Mouse (Mus musculus) hindlimb bud, embryonic 11.5 days (tissue): ENCODE data around the gene Tpcn1.

Experiments
- DNase-seq: peaks from one replicate; pipeline ENCODE4 v3.0.0-alpha.2; 2012; ENCODE audit warnings: low read depth, low spot score; ENCODE audit errors: extremely low spot score

The Tpcn1 gene

GRCm38 (mm10) chr5:120579898-120580626 lies 8.4 kb downstream of the Tpcn1 start:
- no peak for DNase-seq

DNA sequence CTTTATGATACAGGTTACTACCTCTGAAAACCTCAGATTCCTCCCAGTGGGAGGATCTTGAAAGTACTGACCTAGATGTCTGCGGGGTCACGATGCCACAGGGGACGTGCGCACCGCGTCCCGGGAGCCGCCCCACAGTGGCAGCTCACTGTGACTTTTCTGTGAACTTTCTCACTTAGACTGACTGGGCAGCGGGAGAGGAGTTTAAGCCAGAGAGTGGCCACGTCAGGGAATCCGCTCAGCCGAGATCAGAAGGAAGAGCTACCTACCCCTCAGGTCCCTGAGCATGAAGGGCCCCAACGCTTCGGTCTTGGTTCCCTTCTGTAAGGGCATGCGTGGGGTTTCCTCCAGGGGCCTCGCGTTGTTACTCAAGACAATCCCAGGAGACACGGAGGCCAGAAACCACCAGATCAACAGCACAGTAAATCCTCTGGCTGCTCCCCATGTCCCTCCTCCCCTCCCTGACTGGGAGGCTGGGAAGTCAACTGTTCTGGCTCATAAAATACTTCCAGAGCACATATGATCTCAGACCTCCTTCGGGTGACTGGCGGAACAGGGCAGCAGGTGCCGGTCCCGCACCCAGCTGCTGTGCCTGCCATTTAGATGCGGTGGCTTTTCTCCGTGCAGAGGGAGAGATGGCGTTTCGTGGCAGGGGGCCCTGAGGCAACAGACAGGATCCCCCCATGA lies 9.1 kb downstream of the Tpcn1 start:
- DNase-seq = no peak

DNA sequence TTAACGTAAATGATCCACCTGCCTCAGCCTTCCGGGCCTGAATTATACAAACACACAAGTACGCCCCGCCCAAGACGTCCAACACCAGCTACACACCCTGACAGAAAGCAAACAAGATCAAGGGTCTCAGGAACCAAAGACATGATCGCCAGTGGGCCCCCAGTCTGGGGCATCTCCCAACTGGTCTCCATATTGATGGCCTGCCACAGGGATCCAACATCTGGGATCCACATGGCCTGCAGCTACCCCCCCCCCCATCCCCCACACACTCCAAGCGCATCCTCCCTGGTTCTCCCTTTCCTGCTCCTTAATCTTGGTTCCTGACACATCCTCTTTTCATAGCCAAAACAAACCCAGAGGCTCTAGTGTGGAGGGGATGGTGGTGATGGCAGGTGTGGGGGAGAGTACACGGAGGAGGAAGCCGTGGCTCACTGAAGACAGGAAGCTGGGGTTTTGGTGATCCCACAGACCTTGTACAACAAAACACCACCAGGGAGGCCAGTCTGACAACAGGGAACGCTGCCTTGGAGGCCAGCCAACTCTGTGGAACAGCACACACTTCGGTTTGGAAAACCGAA lies 9.9 kb downstream of the Tpcn1 start:
- DNase-seq = no peak

DNA sequence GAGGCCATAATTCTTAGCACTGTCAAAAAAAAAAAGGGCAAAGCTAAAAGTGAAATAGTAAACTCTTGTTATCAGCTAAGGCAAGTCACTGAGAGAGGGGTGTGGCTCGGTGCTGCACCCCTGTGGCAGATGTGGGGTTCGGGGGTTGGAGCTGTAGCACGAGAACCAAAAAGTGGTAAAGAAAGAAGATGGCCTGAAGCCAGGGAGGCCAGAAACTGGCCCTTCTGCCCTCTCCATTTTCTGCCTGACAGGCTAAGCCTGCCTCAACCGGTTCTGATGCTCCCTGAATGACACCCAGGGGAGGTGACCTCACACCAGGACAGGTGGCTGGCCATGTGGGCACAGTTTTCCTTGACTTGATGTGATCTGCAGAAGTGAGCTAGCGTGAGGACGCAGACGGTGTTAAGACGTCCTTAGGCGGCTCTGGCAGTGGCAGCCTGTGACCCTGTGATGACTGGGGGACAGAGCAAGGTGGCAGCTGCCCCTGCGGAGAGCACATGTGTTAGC lies 10.5 kb downstream of the Tpcn1 start:
- no peak for DNase-seq

GRCm38 (mm10) chr5:120576781-120577301 lies 11.6 kb downstream of the Tpcn1 start:
- DNase-seq = no peak

DNA sequence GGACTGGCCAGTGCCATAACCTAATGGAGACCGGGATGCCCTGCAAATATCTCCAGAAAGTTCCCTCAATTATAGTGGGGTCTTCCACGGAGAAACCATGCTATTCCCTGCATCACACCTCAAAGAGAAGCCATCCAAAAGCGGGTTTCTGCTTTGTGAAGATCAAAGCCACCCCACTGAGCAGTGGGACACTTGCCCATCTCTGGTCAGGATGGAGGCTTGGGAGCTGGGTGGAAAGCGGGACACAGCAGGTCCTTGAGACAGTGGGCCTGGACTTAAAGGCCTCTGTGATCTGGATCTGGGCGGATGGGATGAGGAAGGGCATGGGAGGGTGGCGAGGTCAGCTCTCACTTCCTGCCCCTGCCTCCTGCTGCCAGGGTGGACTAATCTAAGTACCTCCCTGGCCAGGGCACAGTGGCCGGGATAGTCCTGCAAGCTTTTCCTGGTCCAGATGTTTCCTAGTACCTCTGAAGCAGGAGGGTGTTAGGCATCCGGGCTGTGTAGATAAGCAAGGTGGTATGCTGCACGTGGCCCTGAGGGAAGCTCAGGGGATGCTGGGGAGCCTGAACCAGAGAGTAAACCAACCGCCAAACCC lies 13.9 kb downstream of the Tpcn1 start:
- no peak for DNase-seq

GRCm38 (mm10) chr5:120571056-120571740 lies 17.3 kb downstream of the Tpcn1 start:
- no peak for DNase-seq

DNA sequence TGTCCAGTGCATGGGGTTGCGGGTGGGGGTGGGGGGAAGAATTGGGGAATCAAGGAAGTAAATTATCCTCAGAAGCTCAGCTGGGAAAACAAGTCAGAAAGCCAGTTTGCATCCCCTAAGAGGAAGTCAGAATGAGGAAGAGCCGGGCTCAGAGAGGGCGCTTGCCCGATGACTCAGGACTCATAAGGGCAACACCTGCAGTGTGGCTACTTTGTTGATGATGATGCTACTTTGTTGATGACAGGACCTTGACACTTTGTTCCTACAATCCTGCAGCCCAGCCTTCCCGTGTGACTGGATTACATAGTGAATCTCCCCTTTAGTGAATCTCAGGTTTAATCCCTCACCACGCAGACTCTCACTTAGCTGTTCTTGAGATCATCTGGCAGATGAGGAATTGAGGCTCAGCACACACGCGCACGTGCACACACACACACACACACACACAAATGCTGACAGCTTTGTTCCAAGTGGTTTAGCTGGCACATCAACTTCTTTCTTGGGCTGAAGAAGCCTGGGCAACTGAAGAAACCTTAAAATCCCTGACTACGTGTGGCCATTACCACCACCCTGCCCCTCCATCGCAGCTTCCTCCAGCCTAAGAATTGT lies 18.1 kb downstream of the Tpcn1 start:
- no peak for DNase-seq

DNA sequence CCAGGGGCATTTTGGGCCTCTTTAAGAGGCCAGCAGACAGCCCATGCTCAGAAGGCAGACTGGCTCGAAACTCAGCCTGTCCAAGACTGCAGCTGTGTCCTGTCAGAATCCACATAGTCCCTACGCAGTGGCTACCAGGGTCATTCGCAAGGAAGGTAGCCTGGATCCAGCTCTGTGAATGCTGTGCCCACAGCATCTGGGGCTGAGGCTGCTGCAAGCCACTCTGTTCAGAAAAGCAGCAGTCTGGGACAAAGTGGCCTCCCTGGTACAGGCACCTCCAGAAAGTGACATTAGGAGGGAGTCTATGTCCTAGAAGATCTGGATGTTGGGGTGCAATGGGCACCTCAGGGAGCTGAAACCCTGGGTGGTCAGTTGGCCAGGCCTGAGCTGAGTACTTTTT lies 18.7 kb downstream of the Tpcn1 start:
- DNase-seq = no peak

DNA sequence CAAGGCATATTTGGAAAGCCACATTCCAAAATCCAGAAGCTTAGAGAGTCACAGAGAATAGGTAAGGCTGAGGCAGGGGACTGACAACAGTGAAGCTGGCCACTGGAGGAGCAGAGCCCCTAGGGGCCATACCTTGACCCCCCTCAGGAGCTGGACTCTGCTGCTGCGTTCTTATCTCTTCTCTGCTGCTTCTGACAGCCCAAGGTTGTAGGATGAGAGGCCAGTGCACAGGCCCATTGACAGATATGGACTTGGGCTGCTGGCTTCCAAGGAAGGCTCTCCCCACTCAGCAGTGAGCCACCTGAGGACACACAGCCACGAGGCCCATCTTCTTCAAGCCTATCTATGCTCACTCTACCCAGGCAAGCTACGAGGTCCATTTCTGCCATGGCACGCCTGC lies 19.5 kb downstream of the Tpcn1 start:
- DNase-seq = no peak

GRCm38 (mm10) chr5:120568336-120568768 lies 20.1 kb downstream of the Tpcn1 start:
- no peak for DNase-seq

GRCm38 (mm10) chr5:120567761-120568211 lies 20.7 kb downstream of the Tpcn1 start:
- DNase-seq = no peak

DNA sequence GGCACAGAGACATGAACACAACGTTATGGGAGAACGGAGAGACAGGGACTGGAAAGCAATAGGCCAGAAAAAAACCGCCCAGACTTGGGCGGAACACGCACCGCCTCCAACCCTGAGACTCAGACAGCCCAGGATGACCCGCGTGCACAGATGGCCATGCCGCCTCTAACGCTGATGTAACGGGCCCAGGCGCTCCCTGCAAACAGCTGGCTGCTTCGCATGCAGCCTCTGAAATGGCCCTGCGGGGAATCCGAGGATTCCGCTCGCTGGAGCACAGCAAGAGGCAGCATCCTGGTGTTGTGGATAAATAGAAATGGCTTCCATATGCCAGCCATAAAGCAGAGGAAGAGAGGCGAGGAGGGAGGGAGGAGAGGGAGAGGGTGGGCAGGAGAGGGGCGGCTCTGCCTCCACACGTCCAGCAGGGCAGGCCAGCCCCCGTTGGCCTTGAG lies 21.2 kb downstream of the Tpcn1 start:
- no peak for DNase-seq

GRCm38 (mm10) chr5:120566681-120567252 lies 21.7 kb downstream of the Tpcn1 start:
- DNase-seq = no peak

GRCm38 (mm10) chr5:120566101-120566500 lies 22.4 kb downstream of the Tpcn1 start:
- DNase-seq = no peak

DNA sequence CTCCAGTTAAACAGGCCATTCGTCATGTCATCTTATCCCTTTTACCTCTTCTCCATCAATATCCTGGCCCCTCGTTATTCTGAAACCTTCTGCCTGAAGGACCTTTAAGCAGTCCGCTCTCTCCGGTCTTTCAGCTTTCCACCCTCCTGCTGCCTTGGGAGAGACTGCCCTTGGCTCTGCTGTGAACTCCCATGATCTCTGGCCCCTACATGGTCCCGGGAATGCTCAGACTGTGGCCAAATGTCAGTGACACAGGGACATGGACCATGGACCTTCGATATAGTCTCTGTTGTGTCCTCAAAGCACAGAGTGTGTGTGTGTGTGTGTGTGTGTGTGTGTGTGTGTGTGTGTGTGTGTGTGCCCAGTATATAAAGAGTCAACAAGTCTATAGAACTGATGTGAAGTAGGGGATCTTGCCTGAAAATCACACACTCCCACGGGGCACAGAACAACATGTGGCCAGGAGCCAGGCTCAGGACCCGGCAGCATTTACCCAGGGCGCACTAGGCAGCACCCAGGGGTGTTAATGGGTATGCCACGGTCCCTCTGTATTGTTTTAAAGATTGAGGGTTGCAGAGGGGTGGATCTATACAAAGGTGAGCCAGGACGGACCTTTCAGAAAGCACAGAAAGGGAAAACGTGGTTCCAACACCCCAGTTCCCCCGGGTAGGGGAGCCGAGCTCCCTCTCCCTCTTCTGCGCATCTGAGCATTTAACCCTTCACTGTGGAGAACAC lies 23.1 kb downstream of the Tpcn1 start:
- no peak for DNase-seq

DNA sequence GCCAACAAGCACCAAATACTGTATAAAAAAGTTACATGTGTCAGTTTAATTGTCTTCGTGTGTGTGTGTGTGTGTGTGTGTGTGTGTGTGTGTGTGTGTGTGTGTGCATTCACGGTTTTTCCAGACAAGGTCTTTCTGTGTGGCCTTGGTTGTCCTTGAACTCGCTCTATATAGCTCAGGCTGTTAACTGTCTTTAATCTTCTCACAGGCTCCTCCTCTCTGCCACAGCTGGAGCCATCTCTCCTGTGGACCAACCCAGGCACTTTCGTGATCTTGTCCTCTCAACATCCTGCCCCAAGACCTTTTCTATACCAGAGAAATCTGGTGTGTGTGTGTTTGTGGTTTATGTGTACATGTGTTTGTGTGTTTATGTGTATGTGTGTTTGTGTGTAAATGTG lies 24.6 kb downstream of the Tpcn1 start:
- DNase-seq = no peak

- no peak for DNase-seq
Observed at GRCm38 (mm10) chr5:120562956-120563913, 25.2 kb downstream of the Tpcn1 start.
